Mouse (Mus musculus): Measurements from ENCODE around the gene Bcl2l10. TPM values are rescaled to one million over a fixed set of nuclear protein-coding genes. Genes with fewer than 3 reads are reported as not detected.

Bcl2l10 gene
- total and polyA plus RNA-seq, 3 experiments = not detected

- no peaks in the 10 kb centered on the region for H3K9me3 ChIP-seq (replicated peaks; ENCODE audit: low read length)
- TF ChIP-seq HCFC1 (IDR thresholded peaks at IDR 0.05; ENCODE audit: low read depth, low read length) (no peak), CHD2 (IDR thresholded peaks at IDR 0.05; ENCODE audit: low read length) (no peak), POLR2AphosphoS2 (IDR thresholded peaks at IDR 0.05; ENCODE audit: low read depth, low read length) (peak; percentile 5; the same call in 1 of the 2 replicates), ZKSCAN1 (IDR thresholded peaks at IDR 0.05; ENCODE audit: borderline replicate concordance, low read depth, low read length) (peak; percentile 67)
- no peak overlapping the region for H3K27ac ChIP-seq (ENCODE audit: insufficient read depth, low read depth)
- dilution Hi-C loops (cut with MboI; ENCODE audit: extremely low pct_ligation_motif_present, extremely low pct_unique_long_range_greater_than_20kb, low sequenced_read_pairs) (no loop called here), in situ Hi-C loops (cut with MboI; ENCODE audit: low pct_ligation_motif_present, low pct_unique_long_range_greater_than_20kb, low sequenced_read_pairs) (no loop called here)
- no peak overlapping the region for H3K4me3 ChIP-seq (replicated peaks in 1 of 3; ENCODE audit: low read depth in 2 of 3, low read length in 2 of 3, poor library complexity in 1 of 3)
- no peak for DNase-seq (ENCODE audit: extremely low read depth)
- no peaks in the 10 kb centered on the region for H3K4me1 ChIP-seq (ENCODE audit: control insufficient read depth in 1 of 2, insufficient read depth in 2 of 2)
- no peak overlapping the region for H3K4me2 ChIP-seq (ENCODE audit: insufficient read depth, low read depth, poor library complexity, severe bottlenecking)
- no peaks in the 10 kb centered on the region for H3K27me3 ChIP-seq (replicated peaks)
- H3K9ac ChIP-seq (ENCODE audit: insufficient read depth, low read depth) = no peak overlapping the region
- no peaks in the 10 kb centered on the region for H3K79me2 ChIP-seq (replicated peaks; ENCODE audit: control insufficient read depth, extremely low read depth, insufficient read depth, poor library complexity, severe bottlenecking)
- H3K36me3 ChIP-seq (replicated peaks in 1 of 2; ENCODE audit: control insufficient read depth in 1 of 2, insufficient read depth in 1 of 2, low read length in 1 of 2) = peaks cover 21 to 44% of the 10 kb centered on the region in 2 experiments
Measured at GRCm38 (mm10) chr9:75384337-75384962, 36.9 kb downstream of the Bcl2l10 start.

GRCm38 (mm10) chr9:75385218-75385974, 37.8 kb downstream of the Bcl2l10 start:
- no peak overlapping the region for H3K4me3 ChIP-seq (replicated peaks in 1 of 3; ENCODE audit: low read depth in 2 of 3, low read length in 2 of 3, poor library complexity in 1 of 3)
- dilution Hi-C loops (cut with MboI; ENCODE audit: extremely low pct_ligation_motif_present, extremely low pct_unique_long_range_greater_than_20kb, low sequenced_read_pairs) (no loop called here), in situ Hi-C loops (cut with MboI; ENCODE audit: low pct_ligation_motif_present, low pct_unique_long_range_greater_than_20kb, low sequenced_read_pairs) (no loop called here)
- H3K27me3 ChIP-seq (replicated peaks) = no peaks in the 10 kb centered on the region
- H3K36me3 ChIP-seq (replicated peaks in 1 of 2; ENCODE audit: control insufficient read depth in 1 of 2, insufficient read depth in 1 of 2, low read length in 1 of 2) = peaks cover 27 to 52% of the 10 kb centered on the region in 2 experiments
- no peak overlapping the region for H3K4me2 ChIP-seq (ENCODE audit: insufficient read depth, low read depth, poor library complexity, severe bottlenecking)
- DNase-seq (ENCODE audit: extremely low read depth) = no peak
- TF ChIP-seq POLR2AphosphoS2 (IDR thresholded peaks at IDR 0.05; ENCODE audit: low read depth, low read length) (0 out of 2 replicates have a peak, but pooled peaks have one; percentile 65), MYC (IDR thresholded peaks at IDR 0.05; ENCODE audit: low read depth, low read length) (no peak), BHLHE40 (IDR thresholded peaks at IDR 0.05; ENCODE audit: low read depth, low read length) (no peak)
- no peaks in the 10 kb centered on the region for H3K79me2 ChIP-seq (replicated peaks; ENCODE audit: control insufficient read depth, extremely low read depth, insufficient read depth, poor library complexity, severe bottlenecking)
- no peak overlapping the region for H3K27ac ChIP-seq (ENCODE audit: insufficient read depth, low read depth)
- no peaks in the 10 kb centered on the region for H3K9me3 ChIP-seq (replicated peaks; ENCODE audit: low read length)
- no peak overlapping the region for H3K9ac ChIP-seq (ENCODE audit: insufficient read depth, low read depth)
- no peaks in the 10 kb centered on the region for H3K4me1 ChIP-seq (ENCODE audit: control insufficient read depth in 1 of 2, insufficient read depth in 2 of 2)

- H3K36me3 ChIP-seq (replicated peaks in 1 of 2; ENCODE audit: control insufficient read depth in 1 of 2, insufficient read depth in 1 of 2, low read length in 1 of 2) = peaks cover 68 to 94% of the 10 kb centered on the region in 2 experiments
- no peaks in the 10 kb centered on the region for H3K4me1 ChIP-seq (ENCODE audit: control insufficient read depth in 1 of 2, insufficient read depth in 2 of 2)
Measured at GRCm38 (mm10) chr9:75393251-75393650, 45.7 kb downstream of the Bcl2l10 start.

More at GRCm38 (mm10) chr9:75393251-75393650, 45.7 kb downstream of the Bcl2l10 start:
- no peak for DNase-seq (ENCODE audit: extremely low read depth)
- Histone ChIP-seq H3K27ac (ENCODE audit: insufficient read depth, low read depth) (no peak overlapping the region), H3K79me2 (replicated peaks; ENCODE audit: control insufficient read depth, extremely low read depth, insufficient read depth, poor library complexity, severe bottlenecking) (peaks cover 24% of the 10 kb centered on the region), H3K27me3 (replicated peaks) (no peaks in the 10 kb centered on the region), H3K4me3 (replicated peaks in 1 of 3; ENCODE audit: low read depth in 2 of 3, low read length in 2 of 3, poor library complexity in 1 of 3) (no peak overlapping the region), H3K4me2 (ENCODE audit: insufficient read depth, low read depth, poor library complexity, severe bottlenecking) (no peak overlapping the region), H3K9ac (ENCODE audit: insufficient read depth, low read depth) (no peak overlapping the region), H3K9me3 (replicated peaks; ENCODE audit: low read length) (no peaks in the 10 kb centered on the region)
- dilution Hi-C loops (cut with MboI; ENCODE audit: extremely low pct_ligation_motif_present, extremely low pct_unique_long_range_greater_than_20kb, low sequenced_read_pairs) = no loop called here
- TF ChIP-seq RCOR1 (conservative IDR thresholded peaks at IDR 0.05; ENCODE audit: low read depth, low read length) (no peak), USF2 (conservative IDR thresholded peaks at IDR 0.05; ENCODE audit: low read depth, low read length) (no peak), CHD1 (IDR thresholded peaks at IDR 0.05; ENCODE audit: low read depth, low read length) (no peak), MAX (IDR thresholded peaks at IDR 0.05; ENCODE audit: low read length) (no peak), KAT2A (IDR thresholded peaks at IDR 0.05; ENCODE audit: insufficient replicate concordance, low read length) (no peak), ZMIZ1 (IDR thresholded peaks at IDR 0.05; ENCODE audit: low read depth, low read length) (no peak), CTCF (conservative IDR thresholded peaks at IDR 0.05 in 1 of 2, IDR thresholded peaks at IDR 0.05 in 1 of 2; ENCODE audit: low read depth in 2 of 2, low read length in 2 of 2) (no peak), NRF1 (IDR thresholded peaks at IDR 0.05; ENCODE audit: low read depth, low read length) (no peak), JUN (IDR thresholded peaks at IDR 0.05; ENCODE audit: insufficient read depth, low read depth, low read length) (no peak), POLR2A (IDR thresholded peaks at IDR 0.05; ENCODE audit: low read depth, low read length) (no peak), ETS1 (conservative IDR thresholded peaks at IDR 0.05; ENCODE audit: low read depth, low read length) (no peak), ZNF384 (IDR thresholded peaks at IDR 0.05; ENCODE audit: low read depth, low read length) (no peak), IRF4 (IDR thresholded peaks at IDR 0.05; ENCODE audit: low read depth, low read length) (no peak), GABPA (IDR thresholded peaks at IDR 0.05; ENCODE audit: insufficient replicate concordance, low read depth, low read length) (no peak)
- in situ Hi-C loops (cut with MboI; ENCODE audit: low pct_ligation_motif_present, low pct_unique_long_range_greater_than_20kb, low sequenced_read_pairs) = no loop called here
